ENCODE assay signal across 24 mouse cellular contexts in the genomic region with DNA sequence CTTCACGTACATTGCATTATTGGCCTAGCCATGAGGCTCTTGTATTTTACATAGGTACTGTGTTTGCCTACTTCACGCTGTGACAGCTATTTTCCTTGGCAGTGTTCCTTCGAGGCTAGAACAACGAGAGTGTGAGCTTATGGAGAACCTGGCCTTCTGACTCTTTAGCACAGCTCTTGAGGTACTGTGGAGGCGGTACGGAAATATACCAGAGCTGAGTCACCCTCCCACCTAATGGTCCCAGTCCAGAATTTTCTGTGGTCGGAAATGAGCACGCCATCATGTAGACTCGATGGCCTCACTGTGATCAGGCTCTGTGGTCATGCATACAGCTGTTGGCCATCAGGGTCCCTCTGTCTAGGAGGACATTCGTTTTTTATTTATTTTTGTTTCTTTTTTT. TPM values are rescaled to one million over a fixed set of nuclear protein-coding genes. Genes with fewer than 3 reads are reported as not detected.
DNase-seq lines count a peak whose midpoint lies in the region; ATAC-seq and TF ChIP-seq lines count a peak whose summit lies in the region.
"Had no signal": no experiment of that assay in that cellular context is flagged by ENCODE, and none has a peak within 500 bp of the region (broad histone marks: within the 10 kb centered on the region; RNA-seq: fewer than 3 reads in every experiment).

No protein-coding gene starts in this region.

- no peaks in the 10 kb centered on the region for H3K27me3 ChIP-seq in kidney, embryonic 16.5 days (ENCODE audit: insufficient read depth, low read length)
- no peaks in the 10 kb centered on the region for H3K27me3 ChIP-seq in hindbrain, embryonic 14.5 days (ENCODE audit: control insufficient read depth, insufficient read depth, low read length)
- H3K27me3 ChIP-seq: forebrain, embryonic 12.5 days; limb, embryonic 15.5 days; neural tube, embryonic 12.5 days had no signal

- peak; percentile 38 for TF ChIP-seq POLR2A in embryonic fibroblast, embryonic 13.5 days (IDR thresholded peaks at IDR 0.05; ENCODE audit: low read depth, low read length)

- DNase-seq in kidney, postnatal 14 days: no peak
- DNase-seq in right cerebral cortex, postnatal 25 days: peak; percentile 20
- DNase-seq in right cerebral cortex, postnatal 14 days: no peak
- DNase-seq in hindbrain, embryonic 14.5 days (ENCODE audit: low spot score): no peak
- DNase-seq: adrenal gland, postnatal 25 days; cerebellum, adult 11 months; cerebellum, postnatal 10 days; gastrocnemius, adult 2 months; kidney, adult 18-20 months; lung, embryonic 14.5 days; midbrain, embryonic 14.5 days; right cerebral cortex, postnatal 4 days; thymus, adult 18-20 months; thymus, postnatal 4 days had no signal

- TF ChIP-seq CTCF in embryonic fibroblast, embryonic 13.5 days (IDR thresholded peaks at IDR 0.05; ENCODE audit: borderline replicate concordance, insufficient read depth, low read length): no peak

- no peak overlapping the region for H3K4me2 ChIP-seq in kidney, embryonic 16.5 days (replicated peaks; ENCODE audit: low read depth, low read length)
- no peak overlapping the region for H3K4me2 ChIP-seq in hindbrain, embryonic 14.5 days (replicated peaks)
- H3K4me2 ChIP-seq: forebrain, embryonic 12.5 days; heart, embryonic 11.5 days; limb, embryonic 15.5 days; lung, embryonic 14.5 days; neural tube, embryonic 12.5 days had no signal

- ATAC-seq in kidney, embryonic 16.5 days (ENCODE audit: low FRiP score, low TSS enrichment): peak; percentile 62
- no peak for ATAC-seq in megakaryocyte-erythroid progenitor cell, adult 5-6 weeks (replicated peaks; ENCODE audit: low FRiP score, low TSS enrichment, poor library complexity, severe bottlenecking)
- ATAC-seq in hindbrain, embryonic 14.5 days (ENCODE audit: low FRiP score): no peak
- ATAC-seq: CD4-positive, CD25-positive, alpha-beta regulatory T cell, adult 4 months had no signal

- no peaks in the 10 kb centered on the region for H3K36me3 ChIP-seq in kidney, embryonic 16.5 days (ENCODE audit: insufficient read depth, low read length)
- H3K36me3 ChIP-seq in hindbrain, embryonic 14.5 days (replicated peaks; ENCODE audit: control insufficient read depth, insufficient read depth): no peaks in the 10 kb centered on the region
- H3K36me3 ChIP-seq: embryonic facial prominence, embryonic 10.5 days; forebrain, embryonic 12.5 days; limb, embryonic 15.5 days; neural tube, embryonic 12.5 days had no signal

- no peak overlapping the region for H3K4me3 ChIP-seq in kidney, embryonic 16.5 days (ENCODE audit: low read length)
- no peak overlapping the region for H3K4me3 ChIP-seq in embryonic fibroblast, embryonic 13.5 days (ENCODE audit: insufficient read depth, low read length)
- no peak overlapping the region for H3K4me3 ChIP-seq in hindbrain, embryonic 14.5 days (replicated peaks; ENCODE audit: low read length)
- H3K4me3 ChIP-seq: embryonic facial prominence, embryonic 10.5 days; forebrain, embryonic 12.5 days; gastrocnemius, adult 2 months; limb, embryonic 15.5 days; neural tube, embryonic 12.5 days had no signal

- H3K4me1 ChIP-seq in kidney, embryonic 16.5 days (ENCODE audit: insufficient read depth, low read length): peaks cover 18% of the 10 kb centered on the region
- H3K4me1 ChIP-seq in embryonic fibroblast, embryonic 13.5 days (ENCODE audit: control insufficient read depth, insufficient read depth, low read length): peaks cover 18% of the 10 kb centered on the region
- H3K4me1 ChIP-seq in hindbrain, embryonic 14.5 days (replicated peaks; ENCODE audit: control insufficient read depth, insufficient read depth, low read length): no peaks in the 10 kb centered on the region
- H3K4me1 ChIP-seq: embryonic facial prominence, embryonic 10.5 days; forebrain, embryonic 12.5 days; neural tube, embryonic 12.5 days had no signal

- WGBS in kidney, embryonic 16.5 days: 64% methylated on average over 10 of the region's 10 CpGs
- WGBS in hindbrain, embryonic 14.5 days: 88% methylated on average over 10 of the region's 10 CpGs

- H3K27ac ChIP-seq in kidney, embryonic 16.5 days (ENCODE audit: low read length): peak overlapping the region; percentile 8; the same call in 1 of the 2 replicates
- peak overlapping the region; percentile 99 for H3K27ac ChIP-seq in embryonic fibroblast, embryonic 13.5 days (ENCODE audit: insufficient read depth, low read length)
- H3K27ac ChIP-seq in hindbrain, embryonic 14.5 days: no peak overlapping the region
- H3K27ac ChIP-seq: embryonic facial prominence, embryonic 10.5 days; forebrain, embryonic 12.5 days; gastrocnemius, adult 2 months; limb, embryonic 15.5 days; liver, embryonic 14.5 days; neural tube, embryonic 12.5 days had no signal

- no peaks in the 10 kb centered on the region for H3K9me3 ChIP-seq in kidney, embryonic 16.5 days (ENCODE audit: low read length)
- H3K9me3 ChIP-seq in hindbrain, embryonic 14.5 days (ENCODE audit: control insufficient read depth, low read length): no peaks in the 10 kb centered on the region
- H3K9me3 ChIP-seq: embryonic facial prominence, embryonic 10.5 days; forebrain, embryonic 12.5 days; limb, embryonic 15.5 days; neural tube, embryonic 12.5 days had no signal

- no peak overlapping the region for H3K9ac ChIP-seq in kidney, embryonic 16.5 days (replicated peaks; ENCODE audit: low read length)
- H3K9ac ChIP-seq in hindbrain, embryonic 14.5 days: no peak overlapping the region
- H3K9ac ChIP-seq: forebrain, embryonic 12.5 days; limb, embryonic 15.5 days; liver, embryonic 14.5 days; lung, embryonic 14.5 days; neural tube, embryonic 12.5 days had no signal

RNA-seq across cellular contexts. Expression of gene Gcnt4, which starts 15.2 kb away (rescaled TPM):
- polyA plus RNA-seq in kidney, embryonic 16.5 days (2015; fragmentation: Nextera tagmentation; extraction: Ambion mirVana): 1.7 and 1.8 TPM in 2 replicates
- polyA plus RNA-seq in embryonic fibroblast, embryonic 13.5 days (2011; ENCODE audit: insufficient read length, low read depth, missing spikeins): 24.5 and 41.1 TPM in 2 replicates
- not detected in 2 replicates for total RNA-seq in megakaryocyte-erythroid progenitor cell, adult 5-6 weeks (2014; fragmentation: Nextera tagmentation)
- total RNA-seq in megakaryocyte-erythroid progenitor cell, adult 5-6 weeks (2017): not detected in 2 replicates
- polyA plus RNA-seq in hindbrain, embryonic 14.5 days (2014; fragmentation: Nextera tagmentation; extraction: Ambion mirVana): 0.04 and 0.08 TPM in 2 replicates
- polyA plus RNA-seq: CD4-positive, CD25-positive, alpha-beta regulatory T cell, adult 4 months had no signal
